Mouse (Mus musculus): ENCODE data around the gene Krt32. TPM values are rescaled to one million over a fixed set of nuclear protein-coding genes. Genes with fewer than 3 reads are reported as not detected.

Gene Krt32
- polyA plus RNA-seq, 1 experiment from 2014 or later = not detected

Other genes with a start within 250 kb of the Krt32 start
- gene Krtap4-16, start 236.6 kb downstream of the Krt32 start, polyA plus RNA-seq (2014; fragmentation: Nextera tagmentation; extraction: Ambion mirVana) = not detected in 2 replicates
- gene Gm11568, start 230.3 kb downstream of the Krt32 start, polyA plus RNA-seq (2014; fragmentation: Nextera tagmentation; extraction: Ambion mirVana) = not detected in 2 replicates
- not detected in 2 replicates for gene Gm11559, start 223.8 kb downstream of the Krt32 start, polyA plus RNA-seq (2014; fragmentation: Nextera tagmentation; extraction: Ambion mirVana)
- gene Krtap9-1, start 214.8 kb downstream of the Krt32 start, polyA plus RNA-seq (2014; fragmentation: Nextera tagmentation; extraction: Ambion mirVana) = not detected in 2 replicates
- gene Gm11567, start 209.0 kb downstream of the Krt32 start, polyA plus RNA-seq (2014; fragmentation: Nextera tagmentation; extraction: Ambion mirVana) = not detected in 2 replicates
- gene Krtap31-1, start 180.3 kb downstream of the Krt32 start, polyA plus RNA-seq (2014; fragmentation: Nextera tagmentation; extraction: Ambion mirVana) = not detected in 2 replicates
- not detected in 2 replicates for gene Gm11565, start 173.5 kb downstream of the Krt32 start, polyA plus RNA-seq (2014; fragmentation: Nextera tagmentation; extraction: Ambion mirVana)
- not detected in 2 replicates for gene Krtap31-2, start 151.9 kb downstream of the Krt32 start, polyA plus RNA-seq (2014; fragmentation: Nextera tagmentation; extraction: Ambion mirVana)
- not detected in 2 replicates for gene Krtap9-5, start 139.8 kb downstream of the Krt32 start, polyA plus RNA-seq (2014; fragmentation: Nextera tagmentation; extraction: Ambion mirVana)
- not detected in 2 replicates for gene Krtap29-1, start 109.2 kb downstream of the Krt32 start, polyA plus RNA-seq (2014; fragmentation: Nextera tagmentation; extraction: Ambion mirVana)
- gene Krtap16-1, start 101.6 kb downstream of the Krt32 start, polyA plus RNA-seq (2014; fragmentation: Nextera tagmentation; extraction: Ambion mirVana) = not detected in 2 replicates
- gene Krtap17-1, start 94.2 kb downstream of the Krt32 start, polyA plus RNA-seq (2014; fragmentation: Nextera tagmentation; extraction: Ambion mirVana) = 0.61 TPM in 1 of 2 replicates, not detected in the other
- not detected in 2 replicates for gene Krt33a, start 72.0 kb downstream of the Krt32 start, polyA plus RNA-seq (2014; fragmentation: Nextera tagmentation; extraction: Ambion mirVana)
- not detected in 2 replicates for gene Krt33b, start 58.4 kb downstream of the Krt32 start, polyA plus RNA-seq (2014; fragmentation: Nextera tagmentation; extraction: Ambion mirVana)
- not detected in 2 replicates for gene Krt34, start 46.7 kb downstream of the Krt32 start, polyA plus RNA-seq (2014; fragmentation: Nextera tagmentation; extraction: Ambion mirVana)
- gene Krt31, start 37.7 kb downstream of the Krt32 start, polyA plus RNA-seq (2014; fragmentation: Nextera tagmentation; extraction: Ambion mirVana) = not detected in 2 replicates
- not detected in 2 replicates for gene Krt35, start 8.0 kb upstream of the Krt32 start, polyA plus RNA-seq (2014; fragmentation: Nextera tagmentation; extraction: Ambion mirVana)
- gene Krt36, start 17.4 kb upstream of the Krt32 start, polyA plus RNA-seq (2014; fragmentation: Nextera tagmentation; extraction: Ambion mirVana) = not detected in 2 replicates
- gene Krt13, start 33.3 kb upstream of the Krt32 start, polyA plus RNA-seq (2014; fragmentation: Nextera tagmentation; extraction: Ambion mirVana) = not detected in 2 replicates
- 0.16 TPM in 1 of 2 replicates, not detected in the other for gene Krt15, start 47.7 kb upstream of the Krt32 start, polyA plus RNA-seq (2014; fragmentation: Nextera tagmentation; extraction: Ambion mirVana)
- 0.72 and 1.4 TPM in 2 replicates for gene Krt19, start 60.4 kb upstream of the Krt32 start, polyA plus RNA-seq (2014; fragmentation: Nextera tagmentation; extraction: Ambion mirVana)
- gene Krt9, start 105.0 kb upstream of the Krt32 start, polyA plus RNA-seq (2014; fragmentation: Nextera tagmentation; extraction: Ambion mirVana) = not detected in 2 replicates
- gene Krt14, start 119.3 kb upstream of the Krt32 start, polyA plus RNA-seq (2014; fragmentation: Nextera tagmentation; extraction: Ambion mirVana) = not detected in 2 replicates
- not detected in 2 replicates for gene Krt16, start 160.7 kb upstream of the Krt32 start, polyA plus RNA-seq (2014; fragmentation: Nextera tagmentation; extraction: Ambion mirVana)
- not detected in 2 replicates for gene Krt17, start 172.8 kb upstream of the Krt32 start, polyA plus RNA-seq (2014; fragmentation: Nextera tagmentation; extraction: Ambion mirVana)
- gene Krt42, start 181.6 kb upstream of the Krt32 start, polyA plus RNA-seq (2014; fragmentation: Nextera tagmentation; extraction: Ambion mirVana) = not detected in 2 replicates
- gene Eif1, start 231.7 kb upstream of the Krt32 start, polyA plus RNA-seq (2014; fragmentation: Nextera tagmentation; extraction: Ambion mirVana) = 1,318 and 1,476 TPM in 2 replicates
- 0.93 and 1.3 TPM in 2 replicates for gene Gast, start 246.2 kb upstream of the Krt32 start, polyA plus RNA-seq (2014; fragmentation: Nextera tagmentation; extraction: Ambion mirVana)